Mouse (Mus musculus): ENCODE data around the gene Ube2j2. TPM values are rescaled to one million over a fixed set of nuclear protein-coding genes. Genes with fewer than 3 reads are reported as not detected.
A peak's percentile ranks its signal among the peaks of the same experiment; 100 is the strongest.

The Ube2j2 gene
- polyA plus RNA-seq, 1 experiment from 2014 or later, result 109 TPM

GRCm38 (mm10) chr4:155992906-155993547 is 49.4 kb downstream of the Ube2j2 start:
- WGBS, result under 1% methylated on average over 70 of the region's 70 CpGs
- Histone ChIP-seq H3K4me3 (replicated peaks) (peak overlapping the region; percentile 69), H3K36me3 (peaks cover 22% of the 10 kb centered on the region), H3K27ac (replicated peaks) (peak overlapping the region; percentile 97), H3K9ac (peak overlapping the region; percentile 65), H3K9me3 (replicated peaks) (no peaks in the 10 kb centered on the region), H3K4me2 (replicated peaks) (peak overlapping the region; percentile 48), H3K4me1 (peaks cover 23% of the 10 kb centered on the region), H3K27me3 (no peaks in the 10 kb centered on the region)
- ATAC-seq (ENCODE audit: insufficient number of reproducible peaks, low FRiP score, low TSS enrichment, low read depth), result peak; percentile 89

DNA sequence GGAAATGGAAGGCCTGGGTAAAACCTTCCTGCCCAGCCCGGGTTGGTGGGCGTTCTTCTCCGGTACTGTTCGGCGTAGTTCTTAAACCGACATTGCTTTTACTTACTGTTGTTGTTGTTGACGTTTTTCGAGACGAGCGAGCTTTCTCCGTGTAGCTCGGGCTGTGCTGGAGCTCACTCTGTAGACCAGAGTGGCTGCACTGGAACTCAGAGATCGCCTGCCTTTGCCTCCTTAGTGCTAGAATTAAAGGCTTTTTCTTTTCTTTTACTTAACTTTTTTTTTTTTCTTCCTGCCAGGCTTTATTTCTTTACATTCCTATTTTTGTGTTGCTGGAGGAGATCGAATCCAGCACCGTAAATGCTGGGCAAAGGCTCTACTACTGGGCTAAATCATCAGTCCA is 50.0 kb downstream of the Ube2j2 start:
- H3K4me1 ChIP-seq, result peaks cover 23% of the 10 kb centered on the region
- no peaks in the 10 kb centered on the region for H3K27me3 ChIP-seq
- peak overlapping the region; percentile 97 for H3K27ac ChIP-seq (replicated peaks)
- H3K9me3 ChIP-seq (replicated peaks), result no peaks in the 10 kb centered on the region
- WGBS, result 4% methylated on average over 15 of the region's 15 CpGs
- no peak for ATAC-seq (ENCODE audit: insufficient number of reproducible peaks, low FRiP score, low TSS enrichment, low read depth)
- H3K36me3 ChIP-seq, result peaks cover 27% of the 10 kb centered on the region
- peak overlapping the region; percentile 48 for H3K4me2 ChIP-seq (replicated peaks)
- peak overlapping the region; percentile 65 for H3K9ac ChIP-seq
- H3K4me3 ChIP-seq (replicated peaks), result peak overlapping the region; percentile 69

DNA sequence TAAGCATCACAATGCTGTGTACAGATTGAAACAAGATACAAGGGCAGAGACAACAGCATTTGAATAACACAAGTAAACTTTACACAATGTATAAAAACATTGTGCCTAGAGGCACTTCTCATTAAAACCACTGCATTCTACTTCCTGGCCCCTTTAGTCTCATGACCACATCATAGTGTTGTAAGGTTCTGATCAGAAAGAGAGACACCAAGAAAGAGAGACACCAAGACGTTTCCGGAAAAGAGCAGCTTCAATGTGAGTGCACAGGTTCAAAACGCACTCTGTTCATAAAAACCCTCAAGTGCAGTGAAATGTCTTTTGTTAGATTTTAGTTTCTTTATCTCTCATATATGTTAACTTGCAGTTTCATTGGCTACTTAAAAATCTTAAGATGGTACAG is 60.5 kb downstream of the Ube2j2 start:
- no peak overlapping the region for H3K4me2 ChIP-seq (replicated peaks)
- H3K9me3 ChIP-seq (replicated peaks), result no peaks in the 10 kb centered on the region
- H3K9ac ChIP-seq, result no peak overlapping the region
- H3K36me3 ChIP-seq, result peaks cover 92% of the 10 kb centered on the region
- H3K4me1 ChIP-seq, result no peaks in the 10 kb centered on the region
- WGBS, result 87% methylated on average over 3 of the region's 3 CpGs
- no peak overlapping the region for H3K4me3 ChIP-seq (replicated peaks)
- no peak overlapping the region for H3K27ac ChIP-seq (replicated peaks)
- H3K27me3 ChIP-seq, result no peaks in the 10 kb centered on the region
- ATAC-seq (ENCODE audit: insufficient number of reproducible peaks, low FRiP score, low TSS enrichment, low read depth), result no peak

DNA sequence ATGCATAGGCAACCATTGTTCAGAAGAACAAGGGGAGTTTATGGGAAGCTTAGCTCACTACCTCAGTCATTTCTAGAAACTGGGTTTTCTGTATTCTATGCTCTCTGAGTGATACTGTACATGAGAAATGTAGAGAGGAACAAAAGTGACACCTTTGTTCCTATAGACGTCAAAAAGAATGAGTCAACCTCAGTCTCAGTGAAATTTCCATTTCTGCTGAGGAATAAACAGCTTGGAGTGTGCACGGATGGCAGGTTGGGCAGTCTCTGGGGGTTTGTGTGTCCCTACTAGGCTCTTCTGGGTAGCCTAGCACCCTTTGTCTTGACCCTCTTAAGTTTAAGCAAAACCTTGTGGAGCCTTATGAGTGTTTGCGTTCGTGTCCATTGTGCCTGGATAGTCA is 64.7 kb downstream of the Ube2j2 start:
- no peak overlapping the region for H3K9ac ChIP-seq
- no peak for ATAC-seq (ENCODE audit: insufficient number of reproducible peaks, low FRiP score, low TSS enrichment, low read depth)
- WGBS, result 95% methylated on average over 4 of the region's 4 CpGs

More for the DNA sequence above, 64.7 kb downstream of the Ube2j2 start:
- H3K4me2 ChIP-seq (replicated peaks), result no peak overlapping the region
- peaks cover 92% of the 10 kb centered on the region for H3K36me3 ChIP-seq
- no peaks in the 10 kb centered on the region for H3K4me1 ChIP-seq
- no peaks in the 10 kb centered on the region for H3K9me3 ChIP-seq (replicated peaks)
- H3K27me3 ChIP-seq, result no peaks in the 10 kb centered on the region
- no peak overlapping the region for H3K4me3 ChIP-seq (replicated peaks)
- H3K27ac ChIP-seq (replicated peaks), result no peak overlapping the region

Small RNA genes within 50 kb of the gene (microRNA-seq; reads per million reads assigned to microRNA genes)
- not detected for gene Gm22991 (ENCODE audit: borderline number of aligned reads)

Other genes with a start within 250 kb of the Ube2j2 start
- 13.5 and 13.9 TPM in 2 replicates for gene Fndc10, start 249.5 kb upstream of the Ube2j2 start, polyA plus RNA-seq (2015; fragmentation: Nextera tagmentation; extraction: Ambion mirVana)
- 135 and 140 TPM in 2 replicates for gene Ssu72, start 239.0 kb upstream of the Ube2j2 start, polyA plus RNA-seq (2015; fragmentation: Nextera tagmentation; extraction: Ambion mirVana)
- 1.6 and 2.2 TPM in 2 replicates for gene Tmem240, start 209.0 kb upstream of the Ube2j2 start, polyA plus RNA-seq (2015; fragmentation: Nextera tagmentation; extraction: Ambion mirVana)
- 84.9 and 89.9 TPM in 2 replicates for gene Atad3a, start 182.7 kb upstream of the Ube2j2 start, polyA plus RNA-seq (2015; fragmentation: Nextera tagmentation; extraction: Ambion mirVana)
- 14.2 and 17.4 TPM in 2 replicates for gene Vwa1, start 169.1 kb upstream of the Ube2j2 start, polyA plus RNA-seq (2015; fragmentation: Nextera tagmentation; extraction: Ambion mirVana)
- gene Tmem88b, start 158.0 kb upstream of the Ube2j2 start, polyA plus RNA-seq (2015; fragmentation: Nextera tagmentation; extraction: Ambion mirVana), result 0.76 and 1.2 TPM in 2 replicates
- 0.29 and 0.71 TPM in 2 replicates for gene Ankrd65, start 153.4 kb upstream of the Ube2j2 start, polyA plus RNA-seq (2015; fragmentation: Nextera tagmentation; extraction: Ambion mirVana)
- gene Mrpl20, start 141.0 kb upstream of the Ube2j2 start, polyA plus RNA-seq (2015; fragmentation: Nextera tagmentation; extraction: Ambion mirVana), result 175 and 191 TPM in 2 replicates
- gene Ccnl2, start 131.3 kb upstream of the Ube2j2 start, polyA plus RNA-seq (2015; fragmentation: Nextera tagmentation; extraction: Ambion mirVana), result 198 and 206 TPM in 2 replicates
- gene Aurkaip1, start 112.6 kb upstream of the Ube2j2 start, polyA plus RNA-seq (2015; fragmentation: Nextera tagmentation; extraction: Ambion mirVana), result 142 TPM in 2 replicates
- 137 and 141 TPM in 2 replicates for gene Mxra8, start 104.2 kb upstream of the Ube2j2 start, polyA plus RNA-seq (2015; fragmentation: Nextera tagmentation; extraction: Ambion mirVana)
- gene Dvl1, start 96.4 kb upstream of the Ube2j2 start, polyA plus RNA-seq (2015; fragmentation: Nextera tagmentation; extraction: Ambion mirVana), result 10.0 and 12.2 TPM in 2 replicates
- 0.48 and 0.56 TPM in 2 replicates for gene Tas1r3, start 80.5 kb upstream of the Ube2j2 start, polyA plus RNA-seq (2015; fragmentation: Nextera tagmentation; extraction: Ambion mirVana)
- gene Cptp, start 74.4 kb upstream of the Ube2j2 start, polyA plus RNA-seq (2015; fragmentation: Nextera tagmentation; extraction: Ambion mirVana), result 18.0 and 20.1 TPM in 2 replicates
- gene Ints11, start 74.3 kb upstream of the Ube2j2 start, polyA plus RNA-seq (2015; fragmentation: Nextera tagmentation; extraction: Ambion mirVana), result 71.7 and 73.1 TPM in 2 replicates
- 62.6 and 63.6 TPM in 2 replicates for gene Pusl1, start 52.0 kb upstream of the Ube2j2 start, polyA plus RNA-seq (2015; fragmentation: Nextera tagmentation; extraction: Ambion mirVana)
- 25.1 and 26.2 TPM in 2 replicates for gene Acap3, start 52.0 kb upstream of the Ube2j2 start, polyA plus RNA-seq (2015; fragmentation: Nextera tagmentation; extraction: Ambion mirVana)
- gene C1qtnf12, start 18.5 kb downstream of the Ube2j2 start, polyA plus RNA-seq (2015; fragmentation: Nextera tagmentation; extraction: Ambion mirVana), result 68.2 and 73.8 TPM in 2 replicates
- 16.6 and 16.7 TPM in 2 replicates for gene B3galt6, start 48.8 kb downstream of the Ube2j2 start, polyA plus RNA-seq (2015; fragmentation: Nextera tagmentation; extraction: Ambion mirVana)
- 165 and 172 TPM in 2 replicates for gene Sdf4, start 49.0 kb downstream of the Ube2j2 start, polyA plus RNA-seq (2015; fragmentation: Nextera tagmentation; extraction: Ambion mirVana)
- gene Tnfrsf4, start 70.0 kb downstream of the Ube2j2 start, polyA plus RNA-seq (2015; fragmentation: Nextera tagmentation; extraction: Ambion mirVana), result 1.1 and 1.2 TPM in 2 replicates
- gene Tnfrsf18, start 82.3 kb downstream of the Ube2j2 start, polyA plus RNA-seq (2015; fragmentation: Nextera tagmentation; extraction: Ambion mirVana), result 6.0 and 7.1 TPM in 2 replicates
- gene Ttll10, start 115.6 kb downstream of the Ube2j2 start, polyA plus RNA-seq (2015; fragmentation: Nextera tagmentation; extraction: Ambion mirVana), result 4.0 and 4.3 TPM in 2 replicates
- gene 9430015G10Rik, start 166.2 kb downstream of the Ube2j2 start, polyA plus RNA-seq (2015; fragmentation: Nextera tagmentation; extraction: Ambion mirVana), result 32.8 and 33.5 TPM in 2 replicates
- gene Rnf223, start 186.7 kb downstream of the Ube2j2 start, polyA plus RNA-seq (2015; fragmentation: Nextera tagmentation; extraction: Ambion mirVana), result 0.67 and 1.8 TPM in 2 replicates